Mouse (Mus musculus) liver, adult 2 months (tissue): ENCODE results near the gene Gm49378. TPM values are rescaled to one million over a fixed set of nuclear protein-coding genes. Genes with fewer than 3 reads are reported as not detected.

Experiments used
- DNase-seq: peaks from one replicate; pipeline ENCODE4 v3.0.0-alpha.2; 2011; ENCODE audit warnings: low read depth, low spot score; ENCODE audit errors: extremely low read depth
- H3K27ac ChIP-seq: fragments of 200-500 bp; replicated peaks from 2 replicates; pipeline ENCODE4 v1.5.1; 2012; ENCODE audit warnings: low read depth, mild to moderate bottlenecking, control low read depth, inconsistent platforms, low read length; ENCODE audit not compliant: insufficient read depth
- H3K27me3 ChIP-seq: fragments of 200-500 bp; 2 replicates; pipeline ENCODE4 v1.6.1; 2012; ENCODE audit warnings: mild to moderate bottlenecking, moderate library complexity, low read length, inconsistent platforms; ENCODE audit not compliant: control insufficient read depth, insufficient read depth
- H3K36me3 ChIP-seq: fragments of 200-500 bp; 2 replicates; pipeline ENCODE4 v1.6.1; 2012; ENCODE audit warnings: low read length, inconsistent platforms; ENCODE audit not compliant: control insufficient read depth, insufficient read depth
- H3K4me1 ChIP-seq: fragments of 200-500 bp; 2 replicates; pipeline ENCODE4 v1.6.1; 2011; ENCODE audit warnings: low read length; ENCODE audit not compliant: control insufficient read depth, insufficient read depth
- H3K4me3 ChIP-seq: fragments of 200-500 bp; 2 replicates; pipeline ENCODE4 v1.5.1; 2011; ENCODE audit warnings: low read depth, mild to moderate bottlenecking, control low read depth, low read length, moderate library complexity; ENCODE audit not compliant: insufficient read depth
- H3K79me2 ChIP-seq: fragments of 200-500 bp; 2 replicates; pipeline ENCODE4 v1.6.1; 2012; ENCODE audit warnings: inconsistent platforms, mild to moderate bottlenecking, low read length, moderate library complexity; ENCODE audit not compliant: control insufficient read depth, insufficient read depth
- H3K9ac ChIP-seq: fragments of 200-500 bp; 2 replicates; pipeline ENCODE4 v1.6.1; 2012; ENCODE audit warnings: low read depth, mild to moderate bottlenecking, control low read depth, inconsistent platforms, low read length
- CTCF ChIP-seq: fragments of 200-500 bp; IDR thresholded peaks from 2 replicates; pipeline ENCODE4 v1.5.1; 2011; ENCODE audit warnings: low read depth, low read length, control low read depth
- POLR2A ChIP-seq: fragments of 200-500 bp; IDR thresholded peaks from 2 replicates; pipeline ENCODE4 v1.6.1; 2011; ENCODE audit warnings: low read length, control low read depth; ENCODE audit not compliant: insufficient read depth; ENCODE audit errors: extremely low read depth
- WGBS: fragments of 180-500 bp; shearing (Covaris S2); methylation state at CpG from one replicate; pipeline ENCODE4 v1.1.7; 2018; 5-methylcytosine and 5-hydroxymethylcytosine counted together
- polyA plus RNA-seq: library from polyadenylated mRNA; depleted of rRNA; stranded (reverse); fragments of >200 nt; gene quantifications from 2 replicates; pipeline ENCODE4 v1.2.3, GENCODE M21; 2012
- total RNA-seq: library from RNA; depleted of rRNA; stranded (reverse); fragments of >200 nt; gene quantifications from 2 replicates; pipeline ENCODE4 v1.2.3, GENCODE M21; 2014

Gene Gm49378
- total and polyA plus RNA-seq, 2 experiments = 2.1 to 7.9 TPM

GRCm38 (mm10) chr14:55603633-55604576 lies 33.8 kb downstream of the Gm49378 start:
- peak overlapping the region; percentile 83 for H3K9ac ChIP-seq
- peaks cover 2% of the 10 kb centered on the region; the same call in 1 of the 2 replicates for H3K79me2 ChIP-seq
- no peaks in the 10 kb centered on the region for H3K27me3 ChIP-seq
- peaks cover 22% of the 10 kb centered on the region for H3K4me1 ChIP-seq
- peak; percentile 96 for DNase-seq
- H3K36me3 ChIP-seq = peaks cover 39% of the 10 kb centered on the region
- peak; percentile 24 for TF ChIP-seq POLR2A
- peak; percentile 94 for TF ChIP-seq CTCF
- 4% methylated on average over 19 of the region's 19 CpGs for WGBS
- H3K4me3 ChIP-seq = peak overlapping the region; percentile 75
- H3K27ac ChIP-seq = peak overlapping the region; percentile 96

- no peak for TF ChIP-seq CTCF
- TF ChIP-seq POLR2A = no peak
- peak within 1 kb of the TSS; percentile 83 for H3K9ac ChIP-seq
- no peaks in the 10 kb centered on the region for H3K27me3 ChIP-seq
- DNase-seq = no peak
- peak within 1 kb of the TSS; percentile 75 for H3K4me3 ChIP-seq
- peak within 1 kb of the TSS; percentile 96 for H3K27ac ChIP-seq
- peaks cover 38% of the 10 kb centered on the region for H3K36me3 ChIP-seq
- peaks cover 2% of the 10 kb centered on the region; the same call in 1 of the 2 replicates for H3K79me2 ChIP-seq
- H3K4me1 ChIP-seq = peaks cover 22% of the 10 kb centered on the region
- WGBS = 74% methylated on average over 7 of the region's 7 CpGs
Observed at GRCm38 (mm10) chr14:55603271-55603632, 34.4 kb downstream of the Gm49378 start, which contains the start of gene Irf9. TSS of gene Irf9 (plus strand) at chr14:55603571.

- H3K27me3 ChIP-seq = no peaks in the 10 kb centered on the region
- peaks cover 34% of the 10 kb centered on the region for H3K36me3 ChIP-seq
- H3K79me2 ChIP-seq = peaks cover 14% of the 10 kb centered on the region; the same call in 1 of the 2 replicates
- no peak for DNase-seq
- no peak overlapping the region for H3K27ac ChIP-seq
- WGBS = 95% methylated on average over 21 of the region's 21 CpGs
- H3K4me1 ChIP-seq = peaks cover 12% of the 10 kb centered on the region; the same call in 1 of the 2 replicates
- no peak overlapping the region for H3K4me3 ChIP-seq
- no peak for TF ChIP-seq POLR2A
- no peak for TF ChIP-seq CTCF
- no peak overlapping the region for H3K9ac ChIP-seq
Observed at GRCm38 (mm10) chr14:55598521-55599390, 38.9 kb downstream of the Gm49378 start.

- DNase-seq = no peak
- Histone ChIP-seq H3K9ac (no peak overlapping the region), H3K4me1 (peaks cover 7% of the 10 kb centered on the region; the same call in 1 of the 2 replicates), H3K27me3 (no peaks in the 10 kb centered on the region), H3K4me3 (no peak overlapping the region), H3K27ac (no peak overlapping the region), H3K36me3 (peaks cover 30% of the 10 kb centered on the region), H3K79me2 (peaks cover 22% of the 10 kb centered on the region; the same call in 1 of the 2 replicates)
- 88% methylated on average over 13 of the region's 13 CpGs for WGBS
- TF ChIP-seq POLR2A = no peak
- TF ChIP-seq CTCF = no peak
Observed at GRCm38 (mm10) chr14:55596036-55596690, 41.5 kb downstream of the Gm49378 start.

- H3K4me1 ChIP-seq = peaks cover 7% of the 10 kb centered on the region
- peaks cover 22% of the 10 kb centered on the region; the same call in 1 of the 2 replicates for H3K79me2 ChIP-seq
- no peaks in the 10 kb centered on the region for H3K27me3 ChIP-seq
- DNase-seq = no peak
- peaks cover 20% of the 10 kb centered on the region for H3K36me3 ChIP-seq
- no peak for TF ChIP-seq CTCF
- TF ChIP-seq POLR2A = no peak
- WGBS = under 1% methylated on average over 16 of the region's 16 CpGs
- H3K9ac ChIP-seq = peak overlapping the region; percentile 89
- H3K4me3 ChIP-seq = peak overlapping the region; percentile 86
- H3K27ac ChIP-seq = peak overlapping the region; percentile 82
Observed at GRCm38 (mm10) chr14:55592226-55592625, 45.5 kb downstream of the Gm49378 start.
